Mouse (Mus musculus) testis, adult 2 months (tissue): ENCODE measurements at regions not wholly inside any gene's neighbourhood (a gene's known extent, or its start where the extent isn't known, plus 50 kb on each side); places are given as distances from the start of the nearest gene placed in this dataset.

Experiments
- CTCF ChIP-seq: fragments of 200-500 bp; IDR thresholded peaks from 2 replicates; pipeline ENCODE4 v1.5.1; 2012; ENCODE audit warnings: low read depth, mild to moderate bottlenecking, inconsistent platforms, low read length, moderate library complexity; ENCODE audit not compliant: control insufficient read depth, insufficient read depth, insufficient replicate concordance
- POLR2A ChIP-seq: fragments of 200-500 bp; IDR thresholded peaks from 2 replicates; pipeline ENCODE4 v1.6.1; 2012; ENCODE audit warnings: low read depth, mild to moderate bottlenecking, inconsistent platforms, low read length, moderate library complexity; ENCODE audit not compliant: control insufficient read depth

- TF ChIP-seq CTCF (no peak), POLR2A (no peak)
Observed at GRCm38 (mm10) chr4:55929141-55929782, 397.0 kb upstream of the Klf4 start.
